In the genomic region with DNA sequence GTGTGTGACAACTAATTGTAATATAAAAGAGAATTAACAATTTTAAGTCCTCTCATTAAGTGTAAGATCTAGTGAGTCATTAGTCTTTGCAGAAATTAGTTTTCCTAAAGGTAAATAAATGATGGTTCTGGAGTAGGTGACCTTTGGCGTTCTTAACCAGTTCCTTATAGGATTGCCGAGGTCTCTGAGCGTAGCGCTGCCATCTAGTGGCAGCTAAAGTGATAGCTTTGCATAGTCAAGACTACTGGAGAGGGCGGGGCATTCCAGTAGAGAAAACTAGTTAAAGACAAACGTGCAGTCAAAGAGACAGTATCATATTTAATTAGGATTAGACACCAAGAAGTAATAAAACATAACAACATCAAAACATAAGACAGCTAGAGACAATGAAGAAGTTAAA, we compare ENCODE assay signal across 8 mouse cellular contexts.
DNase-seq lines count a peak whose midpoint lies in the region; ATAC-seq and TF ChIP-seq lines count a peak whose summit lies in the region.

No protein-coding gene starts in this region.

- peak; percentile 18 for DNase-seq in gastrocnemius, adult 2 months
- no peak for DNase-seq in gastrocnemius, postnatal 36 days
- DNase-seq in adrenal gland, adult 2 months: peak; percentile 37
- DNase-seq in embryo, embryonic 10.5 days (ENCODE audit: low spot score): peak; percentile 83
- peak; percentile 49 for DNase-seq in hindlimb bud, embryonic 11.5 days (ENCODE audit: extremely low spot score, low read depth, low spot score)
- peak; percentile 30 to 31 for DNase-seq in left cerebral cortex, postnatal 36 days (ENCODE audit: low spot score in 2 of 2)
- peak; percentile 85 for DNase-seq in midbrain, embryonic 14.5 days

- no peak overlapping the region for H3K27ac ChIP-seq in gastrocnemius, adult 2 months
- H3K27ac ChIP-seq in midbrain, embryonic 14.5 days (replicated peaks; ENCODE audit: low read depth, low read length): no peak overlapping the region

- 4% methylated on average over 6 of the region's 6 CpGs for WGBS in midbrain, embryonic 14.5 days

- H3K4me3 ChIP-seq in gastrocnemius, adult 2 months: no peak overlapping the region
- H3K4me3 ChIP-seq in midbrain, embryonic 14.5 days (replicated peaks; ENCODE audit: low read depth, low read length): no peak overlapping the region

- no peaks in the 10 kb centered on the region for H3K4me1 ChIP-seq in midbrain, embryonic 14.5 days (ENCODE audit: control insufficient read depth, insufficient read depth, low read length)

- no peaks in the 10 kb centered on the region for H3K27me3 ChIP-seq in midbrain, embryonic 14.5 days (ENCODE audit: control insufficient read depth, insufficient read depth, low read length)

- no peak overlapping the region for H3K4me2 ChIP-seq in midbrain, embryonic 14.5 days (ENCODE audit: low read length)

- peak; percentile 49 for TF ChIP-seq CTCF in gastrocnemius, adult 2 months (IDR thresholded peaks at IDR 0.05)

- intact Hi-C loops in gastrocnemius, adult 2 months (cut with DNase I): no loop called here
- intact Hi-C loops in gastrocnemius, postnatal 36 days (cut with DNase I): no loop called here
- intact Hi-C loops in left cerebral cortex, postnatal 36 days (cut with DNase I): loop anchor here (5.0 to 10.0 kb wide), 2 partner anchors 292 to 415 kb away; partner anchors contain the start of gene Pclo

- peak; percentile 76; the same call in 1 of the 2 replicates for ATAC-seq in midbrain, embryonic 14.5 days (ENCODE audit: low FRiP score, low TSS enrichment)
- no peak for ATAC-seq in activated CD4-positive, CD25-positive, alpha-beta regulatory T cell, adult 4 months

- H3K36me3 ChIP-seq in midbrain, embryonic 14.5 days (ENCODE audit: control insufficient read depth, insufficient read depth, low read length): no peaks in the 10 kb centered on the region

- no peak overlapping the region for H3K9ac ChIP-seq in midbrain, embryonic 14.5 days (replicated peaks; ENCODE audit: low read length)

- no peaks in the 10 kb centered on the region for H3K9me3 ChIP-seq in midbrain, embryonic 14.5 days (ENCODE audit: control insufficient read depth, low read length)

Comparison
In these comparisons a context has a peak if more than half of its experiments do, and no peak if none do; other contexts are left out.
1. DNase-seq: peak in gastrocnemius, adult 2 months (single experiment), adrenal gland, adult 2 months (single experiment), embryo, embryonic 10.5 days (single experiment), hindlimb bud, embryonic 11.5 days (single experiment), left cerebral cortex, postnatal 36 days (2 of 2) and midbrain, embryonic 14.5 days (single experiment); none in gastrocnemius, postnatal 36 days (0 of 2).